Mouse (Mus musculus) heart, postnatal 0 days (tissue): ENCODE data around the gene Pilra.

ENCODE experiments used
- CTCF ChIP-seq: IDR thresholded peaks from 2 replicates; pipeline ENCODE4 v1.5.1; 2016; ENCODE audit warnings: antibody characterized with exemption, control low read depth, low read depth
- EP300 ChIP-seq: IDR thresholded peaks from 2 replicates; pipeline ENCODE4 v1.6.1; 2016; ENCODE audit warnings: antibody characterized with exemption, low read depth

GRCm38 (mm10) chr5:137776408-137776918 lies 59.6 kb downstream of the Pilra start:
- TF ChIP-seq CTCF (no peak), EP300 (no peak)
